Mouse (Mus musculus): ENCODE results near the gene Slc8b1. TPM values are rescaled to one million over a fixed set of nuclear protein-coding genes. Genes with fewer than 3 reads are reported as not detected.

Gene Slc8b1
- polyA plus RNA-seq, 1 experiment from 2014 or later, result 6.9 TPM

- no peaks in the 10 kb centered on the region for H3K9me3 ChIP-seq
- peaks cover 21% of the 10 kb centered on the region for H3K27me3 ChIP-seq
- 0 out of 2 replicates have a peak, but pooled peaks cover 4% of the 10 kb centered on the region for H3K4me1 ChIP-seq
- no peak for ATAC-seq (ENCODE audit: low FRiP score, low read depth)
- H3K9ac ChIP-seq, result no peak within 1 kb of the TSS
- no peaks in the 10 kb centered on the region for H3K36me3 ChIP-seq
- H3K4me3 ChIP-seq, result no peak within 1 kb of the TSS
- no peak within 1 kb of the TSS for H3K4me2 ChIP-seq (replicated peaks)
- WGBS, result 16% methylated on average over 13 of the region's 13 CpGs
- no peak within 1 kb of the TSS for H3K27ac ChIP-seq
These were observed 34.7 kb upstream of the Slc8b1 start, which contains the start of gene Sds for GRCm38 (mm10) chr5:120476296-120476695. Gene Sds, plus strand, starts transcription at chr5:120476526.

GRCm38 (mm10) chr5:120477993-120478392 is 33.0 kb upstream of the Slc8b1 start:
- H3K4me1 ChIP-seq, result no peaks in the 10 kb centered on the region
- 89% methylated on average over 5 of the region's 5 CpGs for WGBS
- H3K36me3 ChIP-seq, result no peaks in the 10 kb centered on the region
- no peak overlapping the region for H3K4me2 ChIP-seq (replicated peaks)
- peaks cover 21% of the 10 kb centered on the region for H3K27me3 ChIP-seq
- ATAC-seq (ENCODE audit: low FRiP score, low read depth), result no peak
- no peaks in the 10 kb centered on the region for H3K9me3 ChIP-seq
- H3K27ac ChIP-seq, result no peak overlapping the region
- no peak overlapping the region for H3K9ac ChIP-seq
- no peak overlapping the region for H3K4me3 ChIP-seq

- H3K9ac ChIP-seq, result no peak overlapping the region
- 65% methylated on average over 4 of the region's 4 CpGs for WGBS
- no peaks in the 10 kb centered on the region for H3K9me3 ChIP-seq
- peaks cover 17% of the 10 kb centered on the region for H3K27me3 ChIP-seq
- H3K36me3 ChIP-seq, result peaks cover 7% of the 10 kb centered on the region
- ATAC-seq (ENCODE audit: low FRiP score, low read depth), result no peak
- no peak overlapping the region for H3K4me2 ChIP-seq (replicated peaks)
- no peak overlapping the region for H3K27ac ChIP-seq
- H3K4me1 ChIP-seq, result no peaks in the 10 kb centered on the region
- H3K4me3 ChIP-seq, result no peak overlapping the region
These were observed 31.4 kb upstream of the Slc8b1 start for GRCm38 (mm10) chr5:120479538-120479937.

- H3K36me3 ChIP-seq, result peaks cover 24% of the 10 kb centered on the region
- no peaks in the 10 kb centered on the region for H3K9me3 ChIP-seq
- H3K27ac ChIP-seq, result no peak overlapping the region
- no peak for ATAC-seq (ENCODE audit: low FRiP score, low read depth)
- no peak overlapping the region for H3K9ac ChIP-seq
- 73% methylated on average over 9 of the region's 9 CpGs for WGBS
- no peaks in the 10 kb centered on the region for H3K4me1 ChIP-seq
- peaks cover 13% of the 10 kb centered on the region for H3K27me3 ChIP-seq
- H3K4me3 ChIP-seq, result no peak overlapping the region
- H3K4me2 ChIP-seq (replicated peaks), result no peak overlapping the region
These were observed 29.8 kb upstream of the Slc8b1 start for GRCm38 (mm10) chr5:120481205-120481604.

- no peaks in the 10 kb centered on the region for H3K27me3 ChIP-seq
- no peaks in the 10 kb centered on the region for H3K4me1 ChIP-seq
- no peak for ATAC-seq (ENCODE audit: low FRiP score, low read depth)
- H3K4me3 ChIP-seq, result no peak overlapping the region
- no peaks in the 10 kb centered on the region for H3K9me3 ChIP-seq
- H3K27ac ChIP-seq, result no peak overlapping the region
- WGBS, result 87% methylated on average over 19 of the region's 19 CpGs
- no peak overlapping the region for H3K9ac ChIP-seq
- no peak overlapping the region for H3K4me2 ChIP-seq (replicated peaks)
- peaks cover 46% of the 10 kb centered on the region for H3K36me3 ChIP-seq
These were observed 27.6 kb upstream of the Slc8b1 start for GRCm38 (mm10) chr5:120483399-120483798.

GRCm38 (mm10) chr5:120487844-120488243 is 23.1 kb upstream of the Slc8b1 start:
- no peak for ATAC-seq (ENCODE audit: low FRiP score, low read depth)
- 83% methylated on average over 8 of the region's 8 CpGs for WGBS

GRCm38 (mm10) chr5:120490679-120491192 is 20.2 kb upstream of the Slc8b1 start:
- Histone ChIP-seq H3K4me3 (no peak overlapping the region), H3K27ac (no peak overlapping the region), H3K27me3 (no peaks in the 10 kb centered on the region), H3K9ac (no peak overlapping the region), H3K36me3 (peaks cover 85% of the 10 kb centered on the region), H3K4me2 (replicated peaks) (no peak overlapping the region), H3K4me1 (no peaks in the 10 kb centered on the region), H3K9me3 (no peaks in the 10 kb centered on the region)
- 83% methylated on average over 8 of the region's 8 CpGs for WGBS
- ATAC-seq (ENCODE audit: low FRiP score, low read depth), result no peak

More at GRCm38 (mm10) chr5:120487844-120488243, 23.1 kb upstream of the Slc8b1 start:
- H3K27me3 ChIP-seq, result no peaks in the 10 kb centered on the region
- H3K4me2 ChIP-seq (replicated peaks), result no peak overlapping the region
- no peak overlapping the region for H3K4me3 ChIP-seq
- no peak overlapping the region for H3K9ac ChIP-seq
- H3K36me3 ChIP-seq, result peaks cover 79% of the 10 kb centered on the region
- no peak overlapping the region for H3K27ac ChIP-seq
- H3K4me1 ChIP-seq, result no peaks in the 10 kb centered on the region
- H3K9me3 ChIP-seq, result no peaks in the 10 kb centered on the region

GRCm38 (mm10) chr5:120492437-120492836 is 18.5 kb upstream of the Slc8b1 start:
- Histone ChIP-seq H3K36me3 (peaks cover 76% of the 10 kb centered on the region), H3K9ac (no peak overlapping the region), H3K27me3 (no peaks in the 10 kb centered on the region), H3K9me3 (no peaks in the 10 kb centered on the region), H3K4me2 (replicated peaks) (no peak overlapping the region), H3K4me3 (no peak overlapping the region), H3K4me1 (no peaks in the 10 kb centered on the region), H3K27ac (no peak overlapping the region)
- no peak for ATAC-seq (ENCODE audit: low FRiP score, low read depth)
- 70% methylated on average over 11 of the region's 11 CpGs for WGBS

GRCm38 (mm10) chr5:120493440-120493839 is 17.5 kb upstream of the Slc8b1 start:
- H3K4me2 ChIP-seq (replicated peaks), result no peak overlapping the region
- no peaks in the 10 kb centered on the region for H3K27me3 ChIP-seq
- ATAC-seq (ENCODE audit: low FRiP score, low read depth), result no peak
- no peak overlapping the region for H3K27ac ChIP-seq
- H3K36me3 ChIP-seq, result peaks cover 71% of the 10 kb centered on the region
- WGBS, result 93% methylated on average over 6 of the region's 6 CpGs
- no peak overlapping the region for H3K9ac ChIP-seq
- H3K4me1 ChIP-seq, result no peaks in the 10 kb centered on the region
- no peaks in the 10 kb centered on the region for H3K9me3 ChIP-seq
- no peak overlapping the region for H3K4me3 ChIP-seq

GRCm38 (mm10) chr5:120493873-120494395 is 17.0 kb upstream of the Slc8b1 start:
- WGBS, result 85% methylated on average over 9 of the region's 9 CpGs
- peaks cover 72% of the 10 kb centered on the region for H3K36me3 ChIP-seq
- ATAC-seq (ENCODE audit: low FRiP score, low read depth), result no peak

GRCm38 (mm10) chr5:120495064-120495702 is 15.8 kb upstream of the Slc8b1 start:
- no peaks in the 10 kb centered on the region for H3K27me3 ChIP-seq
- H3K9me3 ChIP-seq, result no peaks in the 10 kb centered on the region
- H3K4me3 ChIP-seq, result no peak overlapping the region
- WGBS, result 77% methylated on average over 10 of the region's 10 CpGs
- H3K36me3 ChIP-seq, result peaks cover 66% of the 10 kb centered on the region
- H3K9ac ChIP-seq, result no peak overlapping the region
- ATAC-seq (ENCODE audit: low FRiP score, low read depth), result no peak
- H3K4me1 ChIP-seq, result no peaks in the 10 kb centered on the region
- no peak overlapping the region for H3K4me2 ChIP-seq (replicated peaks)
- H3K27ac ChIP-seq, result no peak overlapping the region

More at GRCm38 (mm10) chr5:120493873-120494395, 17.0 kb upstream of the Slc8b1 start:
- no peak overlapping the region for H3K9ac ChIP-seq
- no peak overlapping the region for H3K27ac ChIP-seq
- no peaks in the 10 kb centered on the region for H3K4me1 ChIP-seq
- H3K9me3 ChIP-seq, result no peaks in the 10 kb centered on the region
- H3K27me3 ChIP-seq, result no peaks in the 10 kb centered on the region
- H3K4me2 ChIP-seq (replicated peaks), result no peak overlapping the region
- H3K4me3 ChIP-seq, result no peak overlapping the region

GRCm38 (mm10) chr5:120495703-120496226 is 15.2 kb upstream of the Slc8b1 start:
- WGBS, result 87% methylated on average over 13 of the region's 13 CpGs
- H3K4me2 ChIP-seq (replicated peaks), result no peak overlapping the region
- no peak overlapping the region for H3K4me3 ChIP-seq
- no peaks in the 10 kb centered on the region for H3K4me1 ChIP-seq
- H3K9me3 ChIP-seq, result no peaks in the 10 kb centered on the region
- no peak overlapping the region for H3K27ac ChIP-seq
- H3K27me3 ChIP-seq, result no peaks in the 10 kb centered on the region
- H3K9ac ChIP-seq, result no peak overlapping the region
- H3K36me3 ChIP-seq, result peaks cover 60% of the 10 kb centered on the region
- no peak for ATAC-seq (ENCODE audit: low FRiP score, low read depth)
